Mouse (Mus musculus) MEL (cell line): ENCODE measurements at regions not wholly inside any gene's neighbourhood (a gene's known extent, or its start where the extent isn't known, plus 50 kb on each side); places are given as distances from the start of the nearest gene placed in this dataset.

Experiments
- DNase-seq: peaks from one replicate; pipeline ENCODE4 v3.0.0; 2011; ENCODE audit warnings: low read depth, low spot score
- H3K27ac ChIP-seq: 2 replicates; pipeline ENCODE4 v1.5.1; 2012; ENCODE audit warnings: low read depth, mild to moderate bottlenecking, control low read depth, low read length, moderate library complexity; ENCODE audit not compliant: control insufficient read depth
- H3K27me3 ChIP-seq, 2 experiments: fragments of 150-350 bp in 1 of 2; sonication (generic) in 1 of 2; 2 replicates each; pipeline ENCODE4 v1.6.1; 2012; ENCODE audit warnings: low read length in 2 of 2, mild to moderate bottlenecking in 2 of 2, improper control_type of control experiment in 1 of 2, moderate library complexity in 1 of 2; ENCODE audit not compliant: insufficient read depth in 2 of 2, control insufficient read depth in 1 of 2
- H3K36me3 ChIP-seq, 2 experiments: 2 replicates each; pipeline ENCODE4 v1.6.1; 2012 to 2014; ENCODE audit warnings: low read length in 2 of 2, improper control_type of control experiment in 1 of 2, inconsistent platforms in 1 of 2, mild to moderate bottlenecking in 1 of 2; ENCODE audit not compliant: insufficient read depth in 2 of 2, control insufficient read depth in 1 of 2
- H3K4me1 ChIP-seq, 2 experiments: fragments of 150-350 bp in 1 of 2; sonication (generic) in 1 of 2; 2 replicates each; pipeline ENCODE4 v1.6.1; 2012; ENCODE audit warnings: low read length in 2 of 2, improper control_type of control experiment in 1 of 2, mild to moderate bottlenecking in 1 of 2; ENCODE audit not compliant: insufficient read depth in 2 of 2, control insufficient read depth in 1 of 2
- H3K4me3 ChIP-seq, 2 experiments: fragments of 150-350 bp in 1 of 2; sonication (generic) in 1 of 2; 2 replicates each; pipeline ENCODE4 v1.5.1; 2012; ENCODE audit warnings: low read depth in 2 of 2, low read length in 2 of 2, mild to moderate bottlenecking in 2 of 2, moderate library complexity in 2 of 2, control low read depth in 1 of 2, improper control_type of control experiment in 1 of 2; ENCODE audit not compliant: control insufficient read depth in 1 of 2, insufficient read depth in 1 of 2
- H3K79me2 ChIP-seq: 2 replicates; pipeline ENCODE4 v1.6.1; 2012; ENCODE audit warnings: mild to moderate bottlenecking, low read length, moderate library complexity; ENCODE audit not compliant: control insufficient read depth, poor library complexity, insufficient read depth
- H3K9ac ChIP-seq: 2 replicates; pipeline ENCODE4 v1.6.1; 2012; ENCODE audit warnings: low read depth, mild to moderate bottlenecking, control low read depth, low read length, moderate library complexity; ENCODE audit not compliant: control insufficient read depth, poor library complexity, severe bottlenecking
- H3K9me3 ChIP-seq: fragments of 150-350 bp; sonication (generic); replicated peaks from 2 replicates; pipeline ENCODE4 v1.6.1; 2012; ENCODE audit warnings: mild to moderate bottlenecking, low read length, improper control_type of control experiment, moderate library complexity; ENCODE audit not compliant: insufficient read depth
- CTCF ChIP-seq, 3 experiments: IDR thresholded peaks in 2 of 3; conservative IDR thresholded peaks in 1 of 3; 2 replicates each; pipeline ENCODE4 v1.5.1; 2011 to 2012; ENCODE audit warnings: low read length in 3 of 3, low read depth in 2 of 3, mild to moderate bottlenecking in 2 of 3, improper control_type of control experiment in 1 of 3, inconsistent platforms in 1 of 3, mixed read lengths in 1 of 3, moderate library complexity in 1 of 3; ENCODE audit not compliant: control insufficient read depth in 1 of 3, insufficient read depth in 1 of 3, poor library complexity in 1 of 3, severe bottlenecking in 1 of 3
- EP300 ChIP-seq, 2 experiments: IDR thresholded peaks; 2 replicates each; pipeline ENCODE4 v1.6.1; 2011; ENCODE audit warnings: improper control_type of control experiment in 2 of 2, low read length in 2 of 2, low read depth in 1 of 2, mild to moderate bottlenecking in 1 of 2
- GABPA ChIP-seq: IDR thresholded peaks from 2 replicates; pipeline ENCODE4 v1.6.1; 2012; ENCODE audit warnings: low read depth, mild to moderate bottlenecking, inconsistent platforms, low read length, improper control_type of control experiment, moderate library complexity
- KAT2A ChIP-seq: conservative IDR thresholded peaks from 2 replicates; pipeline ENCODE4 v1.6.1; 2012; ENCODE audit warnings: low read depth, low read length, improper control_type of control experiment, inconsistent platforms
- MAX ChIP-seq: IDR thresholded peaks from 2 replicates; pipeline ENCODE4 v1.6.1; 2011; ENCODE audit warnings: low read length, improper control_type of control experiment
- MAZ ChIP-seq: IDR thresholded peaks from 2 replicates; pipeline ENCODE4 v1.6.1; 2012; ENCODE audit warnings: low read depth, mild to moderate bottlenecking, inconsistent platforms, low read length, improper control_type of control experiment
- MEF2A ChIP-seq: IDR thresholded peaks from 2 replicates; pipeline ENCODE4 v1.6.1; 2014; ENCODE audit warnings: low read depth, mild to moderate bottlenecking, inconsistent platforms, low read length, improper control_type of control experiment; ENCODE audit not compliant: poor library complexity, insufficient replicate concordance, severe bottlenecking; ENCODE audit errors: extremely low read depth
- MXI1 ChIP-seq: IDR thresholded peaks from 2 replicates; pipeline ENCODE4 v1.6.1; 2011; ENCODE audit warnings: mild to moderate bottlenecking, low read depth, low read length, improper control_type of control experiment
- NELFE ChIP-seq: IDR thresholded peaks from 2 replicates; pipeline ENCODE4 v1.6.1; 2011; ENCODE audit warnings: low read depth, low read length, improper control_type of control experiment
- POLR2A ChIP-seq, 2 experiments: IDR thresholded peaks; 2 replicates each; pipeline ENCODE4 v1.6.1; 2011 to 2012; ENCODE audit warnings: low read length in 2 of 2, mild to moderate bottlenecking in 2 of 2, control low read depth in 1 of 2, improper control_type of control experiment in 1 of 2, low read depth in 1 of 2, moderate library complexity in 1 of 2; ENCODE audit not compliant: control insufficient read depth in 1 of 2, insufficient read depth in 1 of 2, poor library complexity in 1 of 2
- POLR2AphosphoS2 ChIP-seq: IDR thresholded peaks from 2 replicates; pipeline ENCODE4 v1.6.1; 2011; ENCODE audit warnings: low read length, improper control_type of control experiment
- RAD21 ChIP-seq: IDR thresholded peaks from 2 replicates; pipeline ENCODE4 v1.6.1; 2011; ENCODE audit warnings: mild to moderate bottlenecking, low read depth, low read length, improper control_type of control experiment
- RCOR1 ChIP-seq: IDR thresholded peaks from 2 replicates; pipeline ENCODE4 v1.6.1; 2012; ENCODE audit warnings: low read depth, mild to moderate bottlenecking, inconsistent platforms, low read length, improper control_type of control experiment
- SIN3A ChIP-seq: IDR thresholded peaks from 2 replicates; pipeline ENCODE4 v1.6.1; 2012; ENCODE audit warnings: low read length, improper control_type of control experiment, inconsistent platforms
- SMC3 ChIP-seq: IDR thresholded peaks from 2 replicates; pipeline ENCODE4 v1.6.1; 2011; ENCODE audit warnings: low read depth, low read length, improper control_type of control experiment
- USF1 ChIP-seq: IDR thresholded peaks from 2 replicates; pipeline ENCODE4 v1.6.1; 2014; ENCODE audit warnings: low read depth, mild to moderate bottlenecking, inconsistent platforms, low read length, improper control_type of control experiment, moderate library complexity
- USF2 ChIP-seq, 2 experiments: IDR thresholded peaks; 2 replicates each; pipeline ENCODE4 v1.6.1; 2011 to 2012; ENCODE audit warnings: improper control_type of control experiment in 2 of 2, low read length in 2 of 2, borderline replicate concordance in 1 of 2, inconsistent platforms in 1 of 2, low read depth in 1 of 2, mild to moderate bottlenecking in 1 of 2; ENCODE audit not compliant: insufficient read depth in 1 of 2
- ZC3H11A ChIP-seq: IDR thresholded peaks from 2 replicates; pipeline ENCODE4 v1.6.1; 2012; ENCODE audit warnings: low read depth, mild to moderate bottlenecking, inconsistent platforms, low read length, improper control_type of control experiment
- ZNF384 ChIP-seq: IDR thresholded peaks from 2 replicates; pipeline ENCODE4 v1.6.1; 2012; ENCODE audit warnings: low read depth, mild to moderate bottlenecking, inconsistent platforms, low read length, improper control_type of control experiment

- Histone ChIP-seq H3K27ac (no peak overlapping the region), H3K4me3 (no peak overlapping the region), H3K79me2 (no peaks in the 10 kb centered on the region), H3K9ac (no peak overlapping the region), H3K4me1 (peaks cover 2 to 3% of the 10 kb centered on the region in 2 experiments; a peak in 2 of 4 replicates), H3K36me3 (peaks cover 0 to 5% of the 10 kb centered on the region in 2 experiments; a peak in 2 of 4 replicates), H3K9me3 (no peaks in the 10 kb centered on the region), H3K27me3 (no peaks in the 10 kb centered on the region; a peak in 2 of 4 replicates)
- TF ChIP-seq POLR2A (IDR thresholded peaks at IDR 0.05; ENCODE audit: control insufficient read depth in 1 of 2, insufficient read depth in 1 of 2, low read depth in 1 of 2, low read length in 2 of 2, poor library complexity in 1 of 2), result no peak
- TF ChIP-seq USF2 (IDR thresholded peaks at IDR 0.05; ENCODE audit: borderline replicate concordance in 1 of 2, insufficient read depth in 1 of 2, low read depth in 1 of 2, low read length in 2 of 2), result no peak
- no peak for TF ChIP-seq ZC3H11A
- TF ChIP-seq GABPA, result no peak
- no peak for TF ChIP-seq MEF2A
- no peak for TF ChIP-seq POLR2AphosphoS2
- TF ChIP-seq KAT2A, result no peak
- no peak for TF ChIP-seq SIN3A
- no peak for TF ChIP-seq EP300 (IDR thresholded peaks at IDR 0.05; ENCODE audit: low read depth in 1 of 2, low read length in 2 of 2)
- TF ChIP-seq RCOR1, result no peak
- no peak for TF ChIP-seq ZNF384
- DNase-seq, result no peak
Measured at GRCm38 (mm10) chr12:54533134-54533533, 123.2 kb downstream of the Sptssa start.

DNA sequence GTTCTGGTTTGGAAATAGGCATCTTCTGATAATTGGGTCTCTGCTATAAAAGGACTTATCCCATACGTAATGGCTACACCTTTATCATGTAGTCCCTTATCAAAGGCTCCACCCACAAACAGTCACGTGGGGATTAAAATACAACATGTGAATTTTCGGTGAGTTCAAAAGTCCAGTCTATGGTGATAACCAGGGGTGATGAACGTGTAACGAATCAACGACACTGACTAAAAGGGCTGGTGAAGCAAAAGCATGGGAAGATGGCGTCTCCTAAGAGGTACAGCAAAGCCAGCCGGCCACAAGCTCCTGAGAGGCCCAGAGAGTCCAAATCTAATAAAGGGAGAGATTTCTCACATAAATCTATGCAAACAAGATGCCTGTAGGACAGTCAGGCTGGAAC is 124.3 kb downstream of the Sptssa start:
- TF ChIP-seq SIN3A (no peak), MAZ (no peak), SMC3 (no peak), USF1 (peak; percentile 29; the same call in 1 of the 2 replicates), NELFE (no peak)
- peaks cover 2 to 3% of the 10 kb centered on the region in 2 experiments; a peak in 2 of 4 replicates for H3K4me1 ChIP-seq
- no peak overlapping the region for H3K9ac ChIP-seq
- H3K4me3 ChIP-seq, result no peak overlapping the region
- no peak for DNase-seq
- no peak overlapping the region for H3K27ac ChIP-seq
- H3K27me3 ChIP-seq, result no peaks in the 10 kb centered on the region; a peak in 2 of 4 replicates
- H3K9me3 ChIP-seq, result no peaks in the 10 kb centered on the region
- peaks cover 0 to 5% of the 10 kb centered on the region in 2 experiments; a peak in 2 of 4 replicates for H3K36me3 ChIP-seq
- no peaks in the 10 kb centered on the region for H3K79me2 ChIP-seq

- peak; percentile 39 for DNase-seq
Measured at GRCm38 (mm10) chr12:54528046-54528445, 128.3 kb downstream of the Sptssa start.

More at GRCm38 (mm10) chr12:54528046-54528445, 128.3 kb downstream of the Sptssa start:
- Histone ChIP-seq H3K9ac (no peak overlapping the region), H3K79me2 (no peaks in the 10 kb centered on the region), H3K36me3 (no peaks in the 10 kb centered on the region), H3K4me3 (no peak overlapping the region), H3K4me1 (no peaks in the 10 kb centered on the region), H3K27me3 (no peaks in the 10 kb centered on the region; a peak in 1 of 4 replicates), H3K9me3 (no peaks in the 10 kb centered on the region), H3K27ac (no peak overlapping the region)
- no peak for TF ChIP-seq MAX
- TF ChIP-seq GABPA, result no peak
- peak; percentile 32 to 50 (median 34); a peak in 5 of 6 replicates for TF ChIP-seq CTCF (IDR thresholded peaks at IDR 0.05 in 2 of 3, conservative IDR thresholded peaks at IDR 0.05 in 1 of 3; ENCODE audit: control insufficient read depth in 1 of 3, insufficient read depth in 1 of 3, low read depth in 2 of 3, low read length in 3 of 3, poor library complexity in 1 of 3, severe bottlenecking in 1 of 3)
- no peak for TF ChIP-seq MEF2A
- TF ChIP-seq MXI1, result no peak
- TF ChIP-seq NELFE, result no peak
- peak; percentile 54 for TF ChIP-seq SMC3
- TF ChIP-seq RAD21, result peak; percentile 46
- peak; percentile 21; the same call in 1 of the 2 replicates for TF ChIP-seq ZC3H11A
